Mouse (Mus musculus): ENCODE measurements around the gene Lrig1. TPM values are rescaled to one million over a fixed set of nuclear protein-coding genes. Genes with fewer than 3 reads are reported as not detected.

The Lrig1 gene
- polyA plus RNA-seq, 1 experiment from 2014 or later: 4.5 TPM

DNA sequence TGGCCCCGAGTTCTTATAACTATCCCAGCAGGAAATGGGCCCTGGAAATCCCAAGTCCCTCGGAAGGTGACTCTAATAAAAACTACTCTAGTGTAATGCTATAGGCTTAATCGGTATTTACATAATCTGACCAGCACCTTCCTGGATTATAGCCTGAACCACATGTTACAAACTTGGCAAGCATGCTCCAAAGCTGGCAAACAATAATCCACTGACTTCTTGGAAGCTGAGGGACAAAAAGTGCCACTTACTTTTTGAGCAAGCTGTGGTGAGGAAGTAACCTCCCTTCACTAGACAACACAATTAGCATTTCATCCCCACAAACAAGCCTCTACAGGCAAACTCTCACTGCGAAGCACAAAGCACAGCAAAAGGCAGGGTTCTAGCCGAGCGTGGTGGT is 30.6 kb downstream of the Lrig1 start:
- no peak for ATAC-seq (ENCODE audit: low read depth)
- Histone ChIP-seq H3K27me3 (ENCODE audit: control insufficient read depth, insufficient read depth, low read depth, low read length) (no peaks in the 10 kb centered on the region), H3K36me3 (ENCODE audit: control insufficient read depth, insufficient read depth) (no peaks in the 10 kb centered on the region), H3K9me3 (replicated peaks; ENCODE audit: control insufficient read depth, low read length) (no peaks in the 10 kb centered on the region), H3K9ac (ENCODE audit: low read depth, low read length) (no peak overlapping the region), H3K4me1 (ENCODE audit: control insufficient read depth, low read depth, low read length) (peaks cover 4% of the 10 kb centered on the region; the same call in 1 of the 2 replicates), H3K4me2 (ENCODE audit: low read depth, low read length) (no peak overlapping the region), H3K4me3 (ENCODE audit: low read depth, low read length) (no peak overlapping the region), H3K27ac (ENCODE audit: low read length) (no peak overlapping the region)
- WGBS (ENCODE audit: insufficient replicate concordance): 60% methylated on average over 6 of the region's 6 CpGs

DNA sequence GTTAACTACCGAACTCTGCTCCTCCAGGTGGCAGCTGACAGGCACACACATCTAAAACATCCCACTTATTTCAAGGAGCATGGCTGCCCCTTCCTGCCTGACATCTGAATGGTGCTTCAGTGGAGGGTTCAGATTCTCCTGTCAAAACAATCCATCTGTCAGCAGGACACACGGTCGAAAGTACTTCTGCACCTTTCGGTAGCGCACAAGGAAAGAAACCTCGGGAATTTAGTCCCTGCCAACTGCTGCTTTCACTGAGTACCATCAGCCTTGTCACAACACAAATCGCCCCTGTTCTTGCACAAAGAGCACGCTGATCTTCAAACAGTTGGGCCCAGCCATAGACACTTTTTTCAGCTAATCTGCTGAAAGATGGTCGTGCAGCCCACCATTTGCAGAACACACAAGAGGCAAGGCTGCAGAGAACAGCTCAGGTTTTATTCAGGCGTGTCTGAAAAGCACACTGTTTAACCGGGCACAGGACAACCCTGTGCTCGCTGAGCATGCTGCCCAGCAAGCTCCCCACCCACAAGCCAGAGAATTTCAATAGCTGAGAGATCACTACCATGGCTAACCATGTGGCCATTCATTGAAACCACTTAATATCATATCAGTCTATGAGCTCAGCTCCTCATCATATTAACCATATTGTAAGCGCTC is 31.6 kb downstream of the Lrig1 start:
- Histone ChIP-seq H3K4me3 (ENCODE audit: low read depth, low read length) (no peak overlapping the region), H3K4me1 (ENCODE audit: control insufficient read depth, low read depth, low read length) (peaks cover 4% of the 10 kb centered on the region; the same call in 1 of the 2 replicates), H3K27me3 (ENCODE audit: control insufficient read depth, insufficient read depth, low read depth, low read length) (no peaks in the 10 kb centered on the region), H3K9ac (ENCODE audit: low read depth, low read length) (no peak overlapping the region), H3K36me3 (ENCODE audit: control insufficient read depth, insufficient read depth) (no peaks in the 10 kb centered on the region), H3K4me2 (ENCODE audit: low read depth, low read length) (no peak overlapping the region), H3K27ac (ENCODE audit: low read length) (no peak overlapping the region), H3K9me3 (replicated peaks; ENCODE audit: control insufficient read depth, low read length) (no peaks in the 10 kb centered on the region)
- ATAC-seq (ENCODE audit: low read depth): no peak
- 49% methylated on average over 13 of the region's 13 CpGs for WGBS (ENCODE audit: insufficient replicate concordance)

DNA sequence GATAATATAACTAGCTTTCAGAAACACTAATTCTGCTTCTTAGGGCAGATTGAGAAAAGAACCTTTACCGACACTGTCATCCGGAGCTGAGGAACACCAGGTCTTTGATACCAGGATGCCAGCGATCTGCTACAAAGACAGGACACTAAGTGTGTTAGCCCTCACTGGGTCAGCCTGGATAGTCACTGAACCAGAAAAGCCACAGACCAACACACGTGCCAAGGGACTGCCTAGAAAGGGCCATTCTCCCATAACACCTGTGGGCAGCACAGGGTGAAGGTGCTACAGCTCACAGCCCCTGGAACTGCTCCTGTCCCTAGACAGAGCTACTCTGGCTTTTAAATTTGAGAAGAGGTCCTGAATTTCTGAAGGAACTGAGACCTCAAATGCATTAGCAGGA is 32.8 kb downstream of the Lrig1 start:
- Histone ChIP-seq H3K36me3 (ENCODE audit: control insufficient read depth, insufficient read depth) (no peaks in the 10 kb centered on the region), H3K4me1 (ENCODE audit: control insufficient read depth, low read depth, low read length) (peaks cover 4% of the 10 kb centered on the region; the same call in 1 of the 2 replicates)
- WGBS (ENCODE audit: insufficient replicate concordance): 67% methylated on average over 4 of the region's 4 CpGs

DNA sequence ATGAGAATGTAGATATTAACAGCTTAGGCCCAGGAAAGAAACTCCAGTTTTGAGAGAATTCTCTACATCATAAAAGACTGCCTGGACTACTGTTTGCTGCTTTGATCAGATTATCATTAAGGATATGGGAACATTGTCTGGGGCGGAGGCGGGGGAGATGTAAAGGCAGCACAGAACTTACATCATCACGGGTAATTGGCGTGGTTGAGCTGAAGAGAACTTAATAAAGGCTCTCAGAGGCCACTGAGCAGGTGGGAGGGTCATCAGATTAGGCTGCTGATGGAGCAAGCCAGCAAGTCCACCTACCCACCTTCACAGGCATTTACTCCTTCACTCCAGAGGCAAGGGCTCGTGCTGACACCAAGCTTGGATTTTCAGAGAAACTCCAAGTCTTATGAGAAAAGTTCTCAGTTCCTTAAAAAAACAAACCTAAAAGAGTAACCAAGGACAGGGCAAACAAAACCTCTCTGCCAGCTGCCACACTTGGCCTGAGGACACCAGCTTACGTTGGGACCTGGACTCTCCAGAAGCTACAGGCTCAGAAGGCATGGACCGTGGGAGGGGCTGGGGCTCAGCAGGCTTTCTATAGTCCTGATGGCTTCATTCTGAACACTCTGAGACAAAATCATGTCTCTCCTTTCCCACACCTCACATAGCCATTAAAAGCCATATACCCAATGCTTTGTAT is 33.4 kb downstream of the Lrig1 start:
- no peak overlapping the region for H3K4me2 ChIP-seq (ENCODE audit: low read depth, low read length)
- H3K27me3 ChIP-seq (ENCODE audit: control insufficient read depth, insufficient read depth, low read depth, low read length): no peaks in the 10 kb centered on the region
- no peak overlapping the region for H3K4me3 ChIP-seq (ENCODE audit: low read depth, low read length)
- 70% methylated on average over 7 of the region's 7 CpGs for WGBS (ENCODE audit: insufficient replicate concordance)
- H3K9ac ChIP-seq (ENCODE audit: low read depth, low read length): no peak overlapping the region
- ATAC-seq (ENCODE audit: low read depth): no peak
- no peaks in the 10 kb centered on the region for H3K36me3 ChIP-seq (ENCODE audit: control insufficient read depth, insufficient read depth)
- no peaks in the 10 kb centered on the region for H3K9me3 ChIP-seq (replicated peaks; ENCODE audit: control insufficient read depth, low read length)
- H3K27ac ChIP-seq (ENCODE audit: low read length): no peak overlapping the region
- H3K4me1 ChIP-seq (ENCODE audit: control insufficient read depth, low read depth, low read length): peaks cover 4% of the 10 kb centered on the region; the same call in 1 of the 2 replicates

More for the DNA sequence above, 32.8 kb downstream of the Lrig1 start:
- no peak overlapping the region for H3K4me3 ChIP-seq (ENCODE audit: low read depth, low read length)
- H3K4me2 ChIP-seq (ENCODE audit: low read depth, low read length): no peak overlapping the region
- ATAC-seq (ENCODE audit: low read depth): no peak
- H3K9me3 ChIP-seq (replicated peaks; ENCODE audit: control insufficient read depth, low read length): no peaks in the 10 kb centered on the region
- H3K9ac ChIP-seq (ENCODE audit: low read depth, low read length): no peak overlapping the region
- no peaks in the 10 kb centered on the region for H3K27me3 ChIP-seq (ENCODE audit: control insufficient read depth, insufficient read depth, low read depth, low read length)
- H3K27ac ChIP-seq (ENCODE audit: low read length): no peak overlapping the region

DNA sequence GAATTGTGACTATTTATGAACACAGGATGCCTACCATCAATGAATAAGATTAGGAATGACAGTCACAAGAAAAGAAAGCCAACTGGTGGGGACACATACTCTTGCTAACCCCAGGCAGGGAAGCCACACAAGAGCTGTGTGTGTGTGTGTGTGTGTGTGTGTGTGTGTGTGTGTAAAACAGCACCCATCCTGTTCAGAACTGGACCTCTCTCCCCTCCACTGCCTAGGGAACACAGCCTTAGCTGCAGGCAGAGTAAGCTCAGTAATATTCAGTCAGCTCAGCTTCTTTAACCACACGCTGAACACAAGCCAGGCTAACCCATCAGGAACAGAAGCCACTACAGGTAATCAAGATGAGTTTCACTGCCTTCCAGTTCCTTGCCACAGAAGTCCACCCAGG is 34.3 kb downstream of the Lrig1 start:
- H3K4me1 ChIP-seq (ENCODE audit: control insufficient read depth, low read depth, low read length): peaks cover 4% of the 10 kb centered on the region; the same call in 1 of the 2 replicates

DNA sequence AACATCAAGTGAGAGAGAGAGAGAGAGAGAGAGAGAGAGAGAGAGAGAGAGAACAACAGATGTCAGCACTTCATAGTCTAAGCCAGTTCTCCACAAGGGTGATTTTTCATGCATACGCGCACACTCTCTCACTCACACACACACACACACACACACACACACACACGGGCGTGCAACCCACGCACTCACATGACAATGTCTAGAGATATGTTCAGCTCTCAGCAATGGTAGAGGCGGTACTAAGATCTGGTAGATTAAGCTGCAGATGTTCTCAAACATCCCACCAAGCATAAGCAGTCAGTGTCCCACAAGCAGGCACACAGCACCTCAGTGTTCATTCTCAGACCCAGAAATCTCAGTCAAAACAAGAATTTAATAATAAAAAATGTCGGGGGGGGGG is 34.7 kb downstream of the Lrig1 start:
- Histone ChIP-seq H3K36me3 (ENCODE audit: control insufficient read depth, insufficient read depth) (no peaks in the 10 kb centered on the region), H3K4me2 (ENCODE audit: low read depth, low read length) (no peak overlapping the region), H3K4me1 (ENCODE audit: control insufficient read depth, low read depth, low read length) (peaks cover 4% of the 10 kb centered on the region; the same call in 1 of the 2 replicates), H3K27ac (ENCODE audit: low read length) (no peak overlapping the region), H3K4me3 (ENCODE audit: low read depth, low read length) (no peak overlapping the region), H3K27me3 (ENCODE audit: control insufficient read depth, insufficient read depth, low read depth, low read length) (no peaks in the 10 kb centered on the region), H3K9ac (ENCODE audit: low read depth, low read length) (no peak overlapping the region), H3K9me3 (replicated peaks; ENCODE audit: control insufficient read depth, low read length) (no peaks in the 10 kb centered on the region)
- 0 out of 2 replicates have a peak, but pooled peaks have one; percentile 19 for ATAC-seq (ENCODE audit: low read depth)
- 66% methylated on average over 7 of the region's 7 CpGs for WGBS (ENCODE audit: insufficient replicate concordance)

More for the DNA sequence above, 34.3 kb downstream of the Lrig1 start:
- Histone ChIP-seq H3K9me3 (replicated peaks; ENCODE audit: control insufficient read depth, low read length) (no peaks in the 10 kb centered on the region), H3K9ac (ENCODE audit: low read depth, low read length) (no peak overlapping the region), H3K27me3 (ENCODE audit: control insufficient read depth, insufficient read depth, low read depth, low read length) (no peaks in the 10 kb centered on the region), H3K36me3 (ENCODE audit: control insufficient read depth, insufficient read depth) (no peaks in the 10 kb centered on the region), H3K27ac (ENCODE audit: low read length) (no peak overlapping the region), H3K4me3 (ENCODE audit: low read depth, low read length) (no peak overlapping the region), H3K4me2 (ENCODE audit: low read depth, low read length) (no peak overlapping the region)
- 62% methylated on average over 1 of the region's 1 CpGs for WGBS (ENCODE audit: insufficient replicate concordance)
- ATAC-seq (ENCODE audit: low read depth): no peak

DNA sequence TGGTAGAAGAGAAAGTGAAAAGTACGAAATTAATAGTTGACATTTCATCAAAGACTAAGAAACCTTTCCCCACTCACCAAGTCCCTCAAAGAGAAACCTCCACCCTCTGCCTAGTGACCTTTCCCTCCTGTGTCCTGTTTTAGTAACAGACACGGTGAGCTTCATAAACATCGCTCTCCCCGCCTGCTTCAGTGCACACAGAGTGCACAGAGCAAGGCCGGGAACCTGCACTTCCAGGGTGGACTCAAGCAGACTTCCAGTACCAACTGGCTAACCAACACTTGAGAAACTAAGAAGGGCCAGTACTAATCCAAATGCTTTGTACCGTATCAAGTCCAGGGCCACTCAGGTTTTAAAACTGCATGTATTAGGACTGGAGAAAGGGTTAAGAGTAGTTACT is 36.0 kb downstream of the Lrig1 start:
- Histone ChIP-seq H3K4me1 (ENCODE audit: control insufficient read depth, low read depth, low read length) (peaks cover 4% of the 10 kb centered on the region; the same call in 1 of the 2 replicates), H3K4me3 (ENCODE audit: low read depth, low read length) (no peak overlapping the region), H3K36me3 (ENCODE audit: control insufficient read depth, insufficient read depth) (no peaks in the 10 kb centered on the region), H3K9me3 (replicated peaks; ENCODE audit: control insufficient read depth, low read length) (no peaks in the 10 kb centered on the region), H3K27me3 (ENCODE audit: control insufficient read depth, insufficient read depth, low read depth, low read length) (no peaks in the 10 kb centered on the region), H3K9ac (ENCODE audit: low read depth, low read length) (no peak overlapping the region), H3K4me2 (ENCODE audit: low read depth, low read length) (no peak overlapping the region), H3K27ac (ENCODE audit: low read length) (no peak overlapping the region; the same call in 1 of the 2 replicates)
- 73% methylated on average over 6 of the region's 6 CpGs for WGBS (ENCODE audit: insufficient replicate concordance)
- ATAC-seq (ENCODE audit: low read depth): no peak

DNA sequence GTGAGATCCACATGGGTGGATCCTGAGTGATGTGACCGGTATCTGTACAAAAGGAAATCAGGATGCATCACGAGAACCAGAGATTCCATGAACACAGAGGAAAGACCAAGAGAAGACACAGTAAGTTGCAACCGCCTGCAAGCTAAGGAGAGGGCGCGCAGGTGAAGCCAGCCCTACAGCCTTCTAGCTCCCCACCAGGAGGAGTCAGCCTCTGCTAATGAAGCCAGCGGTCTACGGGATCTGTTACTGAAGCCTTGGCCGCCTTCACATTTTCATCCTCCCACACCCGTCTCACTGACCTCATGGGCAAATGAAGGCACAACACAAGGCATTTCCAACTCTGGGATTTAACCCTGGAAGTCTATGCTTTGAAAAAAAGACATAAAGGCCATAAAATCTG is 38.0 kb downstream of the Lrig1 start:
- H3K4me2 ChIP-seq (ENCODE audit: low read depth, low read length): no peak overlapping the region
- peaks cover 4% of the 10 kb centered on the region; the same call in 1 of the 2 replicates for H3K4me1 ChIP-seq (ENCODE audit: control insufficient read depth, low read depth, low read length)
- no peaks in the 10 kb centered on the region for H3K9me3 ChIP-seq (replicated peaks; ENCODE audit: control insufficient read depth, low read length)
- no peaks in the 10 kb centered on the region for H3K27me3 ChIP-seq (ENCODE audit: control insufficient read depth, insufficient read depth, low read depth, low read length)
- no peaks in the 10 kb centered on the region for H3K36me3 ChIP-seq (ENCODE audit: control insufficient read depth, insufficient read depth)
- no peak for ATAC-seq (ENCODE audit: low read depth)
- H3K4me3 ChIP-seq (ENCODE audit: low read depth, low read length): no peak overlapping the region
- H3K27ac ChIP-seq (ENCODE audit: low read length): no peak overlapping the region
- H3K9ac ChIP-seq (ENCODE audit: low read depth, low read length): no peak overlapping the region
- WGBS (ENCODE audit: insufficient replicate concordance): 74% methylated on average over 9 of the region's 9 CpGs

DNA sequence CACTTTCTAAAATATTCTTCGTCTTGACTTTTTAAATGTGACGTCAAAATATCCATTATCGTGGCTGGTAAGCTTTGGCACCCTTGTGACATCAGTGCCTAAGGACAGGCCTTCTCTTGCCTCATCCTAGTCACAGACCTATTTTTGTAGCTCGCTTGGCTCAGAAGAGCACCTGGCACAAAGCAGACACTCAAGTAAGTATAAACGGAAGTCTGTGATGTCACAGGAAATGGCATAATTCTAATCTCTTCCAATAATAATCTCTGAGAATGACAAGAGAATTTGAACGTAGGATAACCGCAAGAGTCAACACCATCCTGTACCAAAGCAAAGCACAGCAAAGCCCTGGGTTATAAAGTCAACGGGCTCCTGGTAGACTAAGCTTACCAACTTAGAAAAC is 38.6 kb downstream of the Lrig1 start:
- ATAC-seq (ENCODE audit: low read depth): no peak
- no peaks in the 10 kb centered on the region for H3K9me3 ChIP-seq (replicated peaks; ENCODE audit: control insufficient read depth, low read length)
- H3K4me3 ChIP-seq (ENCODE audit: low read depth, low read length): no peak overlapping the region
- 70% methylated on average over 8 of the region's 8 CpGs for WGBS (ENCODE audit: insufficient replicate concordance)
- no peak overlapping the region for H3K27ac ChIP-seq (ENCODE audit: low read length)
- H3K36me3 ChIP-seq (ENCODE audit: control insufficient read depth, insufficient read depth): no peaks in the 10 kb centered on the region
- no peak overlapping the region for H3K9ac ChIP-seq (ENCODE audit: low read depth, low read length)
- no peaks in the 10 kb centered on the region for H3K27me3 ChIP-seq (ENCODE audit: control insufficient read depth, insufficient read depth, low read depth, low read length)
- peaks cover 4% of the 10 kb centered on the region; the same call in 1 of the 2 replicates for H3K4me1 ChIP-seq (ENCODE audit: control insufficient read depth, low read depth, low read length)
- no peak overlapping the region for H3K4me2 ChIP-seq (ENCODE audit: low read depth, low read length)

Measured in liver, embryonic 16.5 days (tissue).